Mouse (Mus musculus): Measurements from ENCODE around the gene Coro1c.

Gene Coro1c

DNA sequence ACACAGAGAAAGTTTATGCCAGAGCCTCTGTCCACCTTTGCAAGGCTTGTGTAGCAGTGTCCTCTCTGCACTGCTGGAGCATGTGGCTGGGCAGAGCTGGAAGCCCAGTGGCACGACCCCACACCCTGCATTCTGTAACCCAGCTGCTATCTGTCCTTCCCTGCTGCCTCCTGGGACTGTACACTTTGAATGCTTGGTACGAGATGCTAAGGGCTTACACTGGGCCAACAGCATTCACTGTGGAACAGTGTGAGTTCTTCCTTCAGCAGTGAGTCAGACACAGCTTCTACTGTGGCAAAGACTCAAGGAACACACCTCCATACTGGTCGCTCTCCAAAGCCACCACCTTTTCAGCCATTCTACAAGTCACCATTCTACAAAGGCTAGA lies 25.2 kb downstream of the Coro1c start:
- DNase-seq (ENCODE audit: low read depth) = no peak

DNA sequence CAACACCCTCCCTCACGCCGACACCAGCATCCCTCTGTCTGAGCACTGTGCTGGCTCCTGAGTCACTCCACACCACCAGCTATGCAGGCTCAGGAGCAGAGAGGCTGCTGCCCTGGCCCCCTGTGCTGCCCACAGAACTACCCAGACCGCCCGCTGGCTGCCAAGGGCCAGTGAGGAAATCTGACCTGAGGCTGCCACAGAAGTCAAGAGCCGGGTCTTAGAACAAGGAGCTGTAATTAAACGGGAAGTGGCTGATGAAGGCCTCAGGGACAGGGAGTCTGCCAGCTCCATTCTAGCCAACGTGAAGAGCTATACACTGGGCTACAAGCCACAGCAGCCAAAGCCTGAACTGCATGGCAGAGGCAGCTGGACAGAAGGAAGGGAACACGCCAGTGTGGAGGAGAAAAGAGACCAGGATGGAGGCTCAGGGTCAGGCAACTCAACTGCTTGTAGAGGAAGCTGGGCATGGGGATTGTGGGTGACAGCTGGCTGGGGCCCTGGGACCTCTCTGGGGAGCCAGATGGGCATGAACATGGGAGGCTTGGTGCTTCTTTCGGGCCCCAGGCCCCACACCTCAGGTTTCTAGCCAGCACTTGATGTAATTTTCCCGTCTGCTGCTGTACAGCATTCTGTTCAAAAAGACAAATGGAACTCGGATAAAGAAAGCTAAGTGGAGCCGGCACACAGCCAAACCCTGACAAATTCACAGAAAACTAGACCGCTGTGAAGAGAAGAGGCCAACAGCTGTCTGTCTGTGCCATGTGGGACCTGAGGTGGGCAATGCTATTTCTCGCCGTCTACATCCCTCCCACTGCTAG lies 25.8 kb downstream of the Coro1c start:
- DNase-seq (ENCODE audit: low read depth) = no peak

DNA sequence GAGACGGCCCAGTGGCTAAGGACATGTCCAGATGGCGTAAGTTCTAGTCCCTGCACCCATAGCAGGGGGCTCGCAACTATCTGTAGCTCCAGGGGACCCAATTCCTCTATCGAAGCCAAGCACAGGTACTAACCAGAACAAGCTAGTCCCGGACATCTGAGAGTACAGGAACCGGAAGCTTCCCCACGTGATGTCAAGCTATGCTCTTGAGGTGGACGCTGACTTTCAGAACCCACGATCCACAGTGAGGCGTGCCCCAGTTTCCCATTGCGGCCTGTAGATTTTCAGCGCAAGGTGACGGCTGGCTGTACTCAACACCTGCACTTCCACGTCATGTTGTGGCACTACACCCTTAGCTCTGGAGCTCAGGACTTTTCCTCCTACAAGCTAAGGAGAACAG lies 27.4 kb downstream of the Coro1c start:
- no peak for DNase-seq (ENCODE audit: low read depth)

DNA sequence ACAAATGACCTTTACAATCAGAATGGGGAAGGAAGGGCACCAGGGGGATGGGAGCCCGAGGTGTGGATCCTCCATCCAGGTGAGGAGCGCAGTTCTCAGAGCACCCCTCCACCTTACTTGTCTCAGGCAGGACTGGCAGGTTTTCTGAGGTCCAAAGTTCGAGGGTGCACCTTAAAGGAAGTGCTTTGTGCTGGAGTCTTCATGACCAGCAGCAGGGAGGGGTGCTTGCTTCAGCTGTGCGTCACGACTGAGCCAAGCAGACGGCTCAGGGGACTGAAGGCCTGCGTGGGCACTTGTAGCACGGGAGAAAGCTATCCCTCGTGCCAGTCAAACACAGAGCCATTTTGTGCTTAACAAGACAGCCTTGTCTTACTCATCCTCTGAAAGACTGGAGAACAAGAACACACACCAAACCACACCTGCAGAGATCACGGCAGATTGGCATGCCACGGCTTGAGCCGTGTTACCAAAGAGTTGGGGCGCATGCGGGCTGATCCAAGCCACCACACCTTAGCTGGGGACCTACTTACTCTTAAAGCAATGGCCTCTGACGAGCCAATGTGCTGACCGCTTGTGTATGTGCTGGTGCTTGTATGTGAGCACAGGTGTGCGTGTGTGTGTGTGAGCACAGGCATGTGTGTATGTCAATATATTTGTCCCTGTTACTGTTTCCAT lies 29.5 kb downstream of the Coro1c start:
- no peak for DNase-seq (ENCODE audit: low read depth)

DNA sequence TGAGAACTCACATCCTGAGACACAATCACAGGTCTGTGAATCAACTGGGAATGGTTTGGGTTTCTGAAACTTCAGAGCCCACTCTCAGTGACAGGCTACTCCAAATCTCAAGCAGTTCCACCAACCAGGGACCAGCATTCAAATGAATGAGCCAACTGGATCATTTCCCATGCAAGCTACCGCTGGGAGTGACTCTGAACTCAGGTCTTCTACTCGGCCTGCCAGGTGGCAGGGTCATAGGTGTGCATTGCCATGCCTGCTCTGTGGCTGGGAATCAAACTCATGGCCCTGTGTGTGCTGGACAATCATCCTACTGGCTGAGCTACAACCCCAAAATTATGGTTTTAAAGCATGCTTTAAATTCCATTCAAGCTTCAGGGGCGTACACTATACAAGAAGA lies 31.0 kb downstream of the Coro1c start:
- no peak for DNase-seq (ENCODE audit: low read depth)

DNA sequence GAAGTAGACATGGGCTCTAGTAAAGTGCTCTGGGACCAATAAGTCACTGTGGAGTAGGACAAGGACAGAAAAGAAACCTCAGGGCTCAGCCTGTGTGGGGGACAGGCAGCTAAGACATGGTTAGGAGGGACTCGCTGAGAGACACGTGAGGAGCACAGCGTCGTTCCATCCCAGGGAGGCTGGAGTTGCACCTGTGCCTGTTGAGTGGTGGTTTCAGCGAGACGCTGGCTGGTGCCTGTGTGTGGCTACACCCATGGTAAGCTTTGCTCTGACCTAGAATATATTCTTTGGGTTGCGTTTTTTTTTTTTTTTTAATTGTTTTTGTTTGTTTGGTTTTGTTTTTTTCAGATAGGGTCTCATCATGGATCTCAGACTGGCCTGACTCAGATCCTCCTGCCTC lies 32.4 kb downstream of the Coro1c start:
- no peak for DNase-seq (ENCODE audit: low read depth)

DNA sequence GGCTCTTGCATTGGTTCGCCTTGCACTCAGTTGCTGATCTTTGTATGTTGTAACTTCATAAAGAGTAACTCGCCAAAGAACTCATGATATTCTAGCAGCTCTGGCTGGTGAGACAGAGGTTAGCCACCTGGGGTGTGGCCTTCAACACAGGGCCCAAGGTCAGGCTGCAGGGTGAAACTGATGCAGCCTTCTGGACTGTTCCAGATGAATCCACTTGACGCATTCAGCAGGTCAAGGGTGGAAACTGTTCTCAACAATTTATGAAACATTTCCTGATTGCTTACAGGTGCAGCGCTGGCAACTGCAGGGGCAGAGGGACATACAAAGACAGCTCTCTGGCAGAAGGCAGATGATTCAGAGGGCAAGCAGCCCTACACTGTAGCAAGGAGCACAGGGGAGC lies 32.9 kb downstream of the Coro1c start:
- DNase-seq (ENCODE audit: low read depth) = no peak

DNA sequence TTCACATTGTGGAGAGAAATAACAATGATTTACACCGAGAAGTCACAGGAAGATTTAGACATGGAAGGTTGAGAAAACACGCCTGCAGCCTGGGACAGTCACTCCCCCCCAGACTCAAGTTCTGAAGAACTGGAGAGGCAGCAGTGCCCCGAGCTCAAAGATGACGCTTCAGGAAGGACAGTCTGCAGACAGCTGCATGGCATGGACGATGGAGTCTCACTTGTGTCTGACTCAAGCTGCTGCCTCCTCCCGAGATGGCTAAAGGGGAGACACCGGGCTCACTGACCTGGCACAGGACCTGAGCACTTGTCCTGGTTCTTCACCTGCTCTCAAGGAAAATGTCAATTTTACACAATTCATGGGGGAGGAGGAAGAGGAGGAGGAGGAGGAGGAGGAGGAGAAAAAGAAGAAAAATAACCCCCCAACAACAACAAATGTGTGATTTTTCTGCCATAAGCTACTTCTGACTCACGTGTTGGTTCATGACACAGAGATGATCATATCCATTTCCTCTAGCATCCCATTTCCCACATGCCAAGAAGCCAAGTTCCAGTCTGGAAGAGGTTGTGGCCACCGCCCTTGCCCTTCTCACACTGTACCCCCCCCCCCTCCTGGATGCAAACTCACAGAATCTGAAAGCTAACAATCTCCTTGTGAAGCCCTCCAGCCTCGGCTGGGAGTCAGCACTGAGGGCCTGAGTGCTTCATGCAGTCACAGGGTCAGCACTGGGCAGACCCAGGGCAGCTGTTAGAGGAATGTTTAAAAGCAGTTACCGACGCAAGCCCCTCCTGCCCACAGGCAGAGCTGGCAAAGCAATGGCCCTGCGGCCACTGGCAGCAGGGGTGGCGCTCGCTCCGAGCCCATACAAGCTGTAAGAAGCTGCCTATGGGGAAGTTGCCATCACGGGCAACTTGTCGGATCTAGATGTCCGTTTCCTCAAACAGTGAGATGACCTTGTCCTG lies 34.2 kb downstream of the Coro1c start:
- DNase-seq (ENCODE audit: low read depth) = no peak

DNA sequence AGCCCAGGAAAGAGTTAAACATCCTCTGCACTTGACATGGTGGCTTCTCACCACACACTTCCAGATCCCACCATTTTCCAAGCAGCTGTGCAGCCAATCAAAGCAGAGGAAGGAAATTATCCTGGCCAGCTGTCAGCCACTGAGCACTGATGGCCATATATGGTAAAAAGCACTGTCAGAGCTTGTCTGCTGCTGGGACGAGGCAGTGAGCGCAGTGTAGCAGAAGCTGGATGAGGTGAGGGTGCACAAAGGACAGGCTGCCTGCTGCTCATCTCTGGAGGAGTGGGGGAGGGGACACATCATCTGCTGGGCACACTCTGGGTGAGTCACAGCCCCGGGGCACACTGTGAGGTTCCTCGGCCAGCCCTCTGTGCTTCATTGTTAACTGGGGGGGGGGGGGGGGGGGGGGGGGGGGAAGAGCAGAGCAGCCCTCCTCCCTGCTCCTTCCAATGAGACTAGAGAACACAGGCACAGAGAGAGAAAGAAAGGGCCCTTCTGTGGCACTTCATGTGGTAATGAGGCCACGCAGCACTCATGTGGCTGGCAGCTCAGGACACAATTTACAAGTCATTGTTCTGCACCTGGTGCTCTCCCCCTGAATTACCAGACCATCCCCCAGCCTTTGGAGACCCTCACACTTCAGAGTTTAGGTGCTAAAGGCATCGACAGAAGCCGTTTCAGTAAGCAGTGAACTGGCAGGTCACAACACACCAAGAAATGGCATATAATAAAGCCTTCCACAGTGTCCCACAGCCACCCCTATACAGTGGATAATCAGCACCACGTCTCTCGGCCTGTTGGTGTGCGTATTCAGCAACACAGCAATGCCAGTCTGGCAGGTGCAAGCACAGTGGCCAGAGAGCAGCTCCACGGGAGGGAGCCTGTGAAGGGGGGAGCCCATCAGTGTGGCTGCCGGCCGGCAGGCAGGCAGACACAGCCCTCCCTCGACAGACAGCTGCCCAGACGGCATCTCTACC lies 35.3 kb downstream of the Coro1c start:
- DNase-seq (ENCODE audit: low read depth) = no peak

DNA sequence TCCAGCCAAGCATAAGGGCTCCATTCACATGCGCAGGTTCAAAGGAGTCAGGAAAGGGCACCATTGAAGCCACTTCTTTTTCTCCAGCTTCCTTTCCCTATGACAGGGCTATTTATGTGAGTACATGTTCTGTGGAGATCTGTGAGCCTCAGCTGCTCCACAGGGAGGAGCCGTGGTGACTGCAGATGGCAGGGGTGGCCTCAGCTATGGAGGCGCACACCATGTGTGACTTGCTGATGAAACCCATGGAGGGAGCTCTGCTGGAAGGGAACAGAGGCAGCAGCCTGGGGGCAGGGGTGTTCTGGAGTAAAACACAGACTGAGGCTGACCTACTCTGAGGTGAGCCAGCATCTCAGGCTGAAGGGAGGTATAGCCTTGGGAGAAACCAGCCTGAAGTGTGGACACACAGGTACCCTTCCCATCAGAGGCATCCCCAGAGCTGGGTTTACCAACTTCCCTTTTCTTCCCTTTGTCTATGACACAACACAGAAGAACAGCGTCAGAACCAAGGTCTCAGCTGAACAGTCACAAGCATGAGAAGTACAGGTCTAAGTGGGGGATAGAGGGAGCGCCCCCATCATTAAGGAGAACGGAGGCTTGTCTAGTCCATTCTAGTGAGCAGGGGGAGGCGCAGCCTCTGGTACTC lies 36.5 kb downstream of the Coro1c start:
- DNase-seq (ENCODE audit: low read depth) = no peak

DNA sequence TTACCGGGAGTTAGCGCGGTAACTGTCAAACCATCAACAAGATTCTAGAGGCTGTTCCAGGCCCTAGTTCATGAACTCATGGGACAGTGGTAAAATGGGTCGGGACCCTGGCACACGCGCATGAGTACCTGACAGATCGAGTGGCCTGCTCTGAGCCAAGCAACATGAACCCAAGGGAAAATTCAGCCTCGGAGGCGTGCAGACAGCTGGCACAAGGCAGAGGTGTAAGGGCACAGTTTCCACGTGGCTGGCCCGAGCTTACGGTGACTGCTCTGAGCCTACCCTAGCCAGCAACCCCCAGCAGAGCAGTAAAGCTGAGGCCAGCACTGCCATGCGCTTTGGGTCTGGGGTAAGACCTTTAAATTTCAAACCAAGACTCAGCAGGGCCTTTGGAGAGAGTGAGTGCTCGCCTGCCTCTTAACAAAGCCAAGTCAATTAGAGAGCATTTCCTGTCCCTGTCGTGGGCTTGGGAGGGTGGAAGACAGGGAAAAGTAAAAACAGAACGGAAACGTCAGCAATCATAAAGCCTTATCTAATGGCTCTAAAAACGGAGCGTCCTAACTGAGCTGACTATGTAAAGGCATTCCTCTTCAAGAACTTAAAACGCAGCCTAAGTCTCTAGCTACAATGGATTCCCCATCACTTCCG lies 38.0 kb downstream of the Coro1c start:
- no peak for DNase-seq (ENCODE audit: low read depth)

DNA sequence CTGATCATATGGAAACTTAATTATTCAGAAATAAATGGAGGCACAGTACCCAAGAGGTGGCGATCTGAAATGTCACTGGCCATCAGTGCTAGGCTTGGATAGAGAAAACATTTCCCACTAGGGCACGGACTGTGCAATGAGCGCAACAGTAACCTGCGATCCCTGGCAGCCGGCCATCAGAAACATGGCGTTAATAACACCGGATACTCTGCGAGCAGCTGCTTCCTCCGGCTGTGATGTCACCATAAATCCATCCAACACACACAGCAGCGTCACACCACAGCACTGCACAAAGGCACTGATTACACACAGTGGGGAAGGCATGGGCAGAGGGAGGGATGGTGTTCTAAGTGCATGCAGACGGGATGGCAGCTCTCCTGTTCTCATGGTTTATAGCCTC lies 39.4 kb downstream of the Coro1c start:
- DNase-seq (ENCODE audit: low read depth) = no peak

DNA sequence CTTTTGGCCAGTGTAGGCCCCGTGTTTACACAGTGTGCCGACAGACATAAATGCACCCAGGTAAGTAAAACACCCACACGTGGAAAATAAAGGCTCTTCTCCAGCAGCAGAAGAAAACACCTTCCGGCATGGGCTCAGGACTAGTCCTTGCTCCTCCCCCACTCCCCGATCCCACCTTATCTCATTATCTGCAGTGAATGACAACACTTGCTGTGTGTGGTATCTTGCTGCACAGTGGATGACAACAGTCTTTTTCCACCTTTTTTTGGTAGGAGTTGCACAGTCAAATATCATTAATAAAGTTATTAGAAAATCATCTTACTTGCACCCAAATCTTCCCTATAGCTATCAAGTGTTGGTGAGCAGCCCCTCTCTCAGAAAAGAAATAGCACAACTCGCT lies 43.6 kb downstream of the Coro1c start:
- DNase-seq (ENCODE audit: low read depth) = no peak

DNA sequence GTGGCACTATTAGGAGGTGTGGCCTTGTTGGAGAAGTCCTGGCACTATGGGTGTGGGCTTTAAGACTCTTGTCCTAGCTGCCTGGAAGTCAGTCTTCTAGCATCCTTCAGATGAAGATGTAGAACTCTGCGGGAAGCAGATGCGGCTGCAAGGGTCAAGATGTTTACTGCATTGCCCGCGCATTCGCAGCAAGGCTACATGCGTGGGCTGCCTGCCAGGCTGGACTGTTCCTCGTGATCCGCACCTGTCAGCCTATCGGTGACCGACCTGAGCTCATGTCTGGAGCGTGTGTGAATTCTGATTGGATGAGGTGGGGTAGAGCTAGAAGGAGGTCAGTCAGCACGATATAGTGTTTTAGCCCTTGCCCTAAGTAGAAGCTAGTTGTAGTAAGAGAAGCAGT lies 44.6 kb downstream of the Coro1c start:
- no peak for DNase-seq (ENCODE audit: low read depth)

DNA sequence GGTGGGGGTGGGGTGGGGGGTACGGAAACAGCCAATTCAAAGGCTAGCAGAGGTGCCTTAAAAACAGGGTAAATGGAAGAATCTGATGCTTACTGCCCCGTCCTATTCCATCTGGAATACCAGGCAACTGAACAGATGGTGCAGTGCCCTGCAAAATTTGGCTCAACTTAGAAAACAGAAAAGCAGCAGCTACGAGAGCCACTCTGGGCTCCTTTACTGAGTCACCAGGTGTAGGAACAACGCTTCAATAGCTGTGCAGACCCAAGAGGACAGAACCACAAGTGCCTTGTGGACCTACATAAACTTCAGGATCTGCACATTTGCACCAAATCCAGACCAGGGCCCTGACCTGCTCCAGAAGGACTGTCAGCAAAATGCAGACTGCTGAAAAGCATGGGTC lies 46.1 kb downstream of the Coro1c start:
- DNase-seq (ENCODE audit: low read depth) = no peak

DNA sequence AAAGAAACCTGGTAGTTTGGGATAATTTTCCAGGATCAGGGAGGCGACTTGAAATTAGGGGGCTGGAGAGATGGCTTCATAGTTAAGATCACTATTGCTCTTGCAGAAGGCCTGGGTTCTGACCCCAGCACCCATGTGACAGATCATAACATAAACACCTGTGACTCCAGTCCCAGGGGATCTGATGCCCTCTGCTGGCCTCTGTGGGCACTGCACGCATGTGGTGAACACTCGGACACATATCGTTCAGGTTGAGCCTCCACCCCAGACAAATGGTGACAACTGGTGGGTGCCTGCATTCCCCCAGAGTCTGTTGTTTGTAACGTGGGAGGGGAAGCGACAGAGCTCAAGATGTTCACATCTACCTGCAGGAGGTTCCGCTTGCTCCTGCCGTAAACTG lies 47.3 kb downstream of the Coro1c start:
- DNase-seq (ENCODE audit: low read depth) = no peak

DNA sequence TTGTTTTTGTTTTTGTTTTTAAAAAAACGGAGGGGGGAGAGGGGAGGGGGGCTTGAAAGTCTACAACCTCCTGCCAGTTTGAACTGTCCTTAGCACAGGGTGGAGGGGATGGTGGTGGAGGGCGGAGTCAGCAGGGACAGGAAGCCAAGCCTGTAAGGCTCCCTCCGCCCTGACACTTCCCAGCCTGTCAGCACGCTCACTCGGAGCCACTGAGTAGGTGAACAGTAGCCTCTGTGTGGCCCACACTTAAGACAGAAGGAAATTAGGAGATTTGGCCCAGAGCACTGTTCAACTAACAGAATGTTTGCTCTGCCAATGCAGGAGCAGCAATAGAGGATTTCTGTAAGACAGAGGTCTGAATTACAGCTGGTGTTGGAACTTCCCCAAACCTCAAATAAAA lies 49.6 kb downstream of the Coro1c start:
- DNase-seq (ENCODE audit: low read depth) = no peak

DNA sequence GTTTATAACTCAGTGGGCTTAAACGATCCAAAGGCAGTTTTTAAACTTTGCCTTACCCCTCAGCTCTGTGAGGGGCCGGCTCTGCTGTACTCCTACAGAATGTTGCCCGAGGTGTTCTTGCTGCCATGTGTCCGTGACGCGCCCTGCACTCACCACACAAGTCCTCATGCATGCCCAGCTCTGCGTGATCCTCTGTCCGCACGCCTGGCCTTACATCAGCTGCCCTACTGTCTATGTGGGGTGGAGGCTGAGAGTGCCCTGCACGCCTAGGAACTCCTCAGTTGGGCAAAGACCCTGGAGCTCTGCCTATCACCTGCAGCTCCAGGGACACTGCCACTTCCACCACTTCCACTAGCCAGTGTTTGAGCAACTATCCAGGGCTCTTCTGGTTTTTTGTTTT lies 50.0 kb downstream of the Coro1c start:
- DNase-seq (ENCODE audit: low read depth) = no peak

DNA sequence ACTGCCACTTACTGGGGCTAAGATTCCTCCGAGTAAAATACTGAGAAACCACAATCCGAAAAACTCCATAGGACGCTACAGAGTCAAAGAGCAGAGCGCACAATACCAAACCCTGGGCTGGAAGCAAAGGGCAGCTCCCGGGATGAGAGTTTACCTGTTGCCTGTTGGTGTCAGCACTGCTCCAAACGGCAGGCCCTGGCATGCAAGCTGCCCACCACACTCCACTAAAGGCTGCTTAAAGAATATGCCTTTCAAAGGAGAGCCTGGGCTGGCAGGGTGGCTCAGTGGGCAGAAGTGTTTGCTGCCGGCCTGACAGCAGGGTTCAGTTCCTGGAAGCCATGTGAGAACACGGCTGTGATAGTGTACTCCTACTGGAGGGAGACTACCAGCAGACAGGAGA lies 50.9 kb downstream of the Coro1c start:
- DNase-seq (ENCODE audit: low read depth) = no peak

DNA sequence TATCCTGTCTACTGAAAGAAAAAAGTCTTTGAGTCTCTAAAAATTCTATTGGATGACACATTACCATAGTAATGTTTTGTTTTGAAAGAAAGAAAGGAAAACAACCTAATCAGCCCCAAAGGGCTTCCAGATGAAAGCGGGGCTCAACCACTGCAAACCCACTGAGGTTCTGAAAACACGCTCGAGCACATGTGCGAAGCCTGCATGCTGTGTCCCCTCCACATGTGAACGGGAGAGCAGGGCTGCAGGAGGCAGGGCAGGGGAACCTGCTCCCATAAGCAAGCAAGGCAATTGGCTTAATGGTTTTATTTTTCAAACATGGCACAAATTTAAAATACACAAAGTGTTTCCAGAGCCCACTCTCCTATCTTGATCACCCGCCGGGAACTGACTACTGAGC lies 51.9 kb downstream of the Coro1c start:
- DNase-seq (ENCODE audit: low read depth) = no peak

DNA sequence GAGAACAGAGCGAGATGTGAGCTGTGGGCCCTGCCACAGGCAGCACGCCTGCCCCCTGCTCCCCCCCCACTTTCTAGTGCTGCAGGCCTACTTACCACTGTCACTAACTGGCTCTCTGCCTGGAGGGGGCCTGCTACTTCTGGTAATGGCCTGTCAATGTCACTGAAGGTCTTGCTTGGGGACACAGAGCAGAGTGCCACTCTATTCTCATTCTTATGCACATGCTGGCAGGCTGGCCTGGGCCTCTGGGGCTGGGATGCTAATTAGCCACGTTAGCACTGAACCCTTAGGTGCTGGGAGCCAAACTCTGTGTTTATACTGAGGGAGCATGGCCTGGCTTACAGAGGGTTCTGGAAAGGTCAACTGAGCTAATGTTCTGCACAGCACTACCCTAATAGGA lies 52.9 kb downstream of the Coro1c start:
- no peak for DNase-seq (ENCODE audit: low read depth)
